Mouse (Mus musculus) hindbrain, embryonic 14.5 days (tissue): ENCODE data around the gene Vps13c. TPM values are rescaled to one million over a fixed set of nuclear protein-coding genes. Genes with fewer than 3 reads are reported as not detected.
A peak's percentile ranks its signal among the peaks of the same experiment; 100 is the strongest.

Experiments
- ATAC-seq: fragments of 200-750 bp; cut with Nextera tagmentation; 2 replicates; pipeline ENCODE4 v1.8.0; 2017; ENCODE audit warnings: moderate number of reproducible peaks, mild to moderate bottlenecking, moderate TSS enrichment, moderate library complexity; ENCODE audit not compliant: low FRiP score
- DNase-seq: peaks from one replicate; pipeline ENCODE4 v3.0.0-alpha.2; 2015; ENCODE audit warnings: low spot score
- H3K27ac ChIP-seq: fragments of 300-500 bp; sonication (generic); 2 replicates; pipeline ENCODE4 v1.5.1; 2014; ENCODE audit warnings: mild to moderate bottlenecking, moderate library complexity
- H3K27me3 ChIP-seq: fragments of 300-500 bp; sonication (generic); 2 replicates; pipeline ENCODE4 v1.6.1; 2014; ENCODE audit warnings: mild to moderate bottlenecking, low read length, mixed read lengths; ENCODE audit not compliant: control insufficient read depth, insufficient read depth
- H3K36me3 ChIP-seq: fragments of 300-500 bp; sonication (generic); replicated peaks from 2 replicates; pipeline ENCODE4 v1.6.1; 2014; ENCODE audit not compliant: control insufficient read depth, insufficient read depth
- H3K4me1 ChIP-seq: fragments of 300-500 bp; sonication (generic); replicated peaks from 2 replicates; pipeline ENCODE4 v1.6.1; 2014; ENCODE audit warnings: antibody characterized with exemption, low read length, mixed read lengths; ENCODE audit not compliant: control insufficient read depth, insufficient read depth
- H3K4me2 ChIP-seq: fragments of 300-500 bp; sonication (generic); replicated peaks from 2 replicates; pipeline ENCODE4 v1.6.1; 2014; ENCODE audit warnings: mild to moderate bottlenecking, moderate library complexity
- H3K4me3 ChIP-seq: fragments of 300-500 bp; sonication (generic); replicated peaks from 2 replicates; pipeline ENCODE4 v1.5.1; 2014; ENCODE audit warnings: mild to moderate bottlenecking, low read length
- H3K9ac ChIP-seq: fragments of 300-500 bp; sonication (generic); 2 replicates; pipeline ENCODE4 v1.6.1; 2014
- H3K9me3 ChIP-seq: fragments of 300-500 bp; sonication (generic); 2 replicates; pipeline ENCODE4 v1.6.1; 2016; ENCODE audit warnings: low read length; ENCODE audit not compliant: control insufficient read depth
- WGBS: fragments of 180-500 bp; shearing (Covaris S2); extraction: QIAGEN DNeasy Blood & Tissue Kit; methylation state at CpG from one replicate; pipeline ENCODE4 v1.1.7; 2014; 5-methylcytosine and 5-hydroxymethylcytosine counted together
- polyA plus RNA-seq: library from polyadenylated mRNA; unstranded; fragments of >200 nt; fragmentation: Nextera tagmentation; extraction: Ambion mirVana; gene quantifications from 2 replicates; pipeline ENCODE4 v1.2.1, GENCODE M21; 2014

Gene Vps13c
- 14.4 and 15.0 TPM in 2 replicates for polyA plus RNA-seq

GRCm38 (mm10) chr9:67839981-67840859 is at the start of gene Vps13c:
Gene Vps13c, plus strand, starts transcription at chr9:67840396.
- Histone ChIP-seq H3K27me3 (no peaks in the 10 kb centered on the region), H3K4me3 (peak within 1 kb of the TSS; percentile 76), H3K9me3 (no peaks in the 10 kb centered on the region), H3K9ac (peak within 1 kb of the TSS; percentile 87), H3K4me1 (peaks cover 14% of the 10 kb centered on the region), H3K27ac (peak within 1 kb of the TSS; percentile 78), H3K4me2 (peak within 1 kb of the TSS; percentile 68), H3K36me3 (no peaks in the 10 kb centered on the region)
- DNase-seq (peak; percentile 84), ATAC-seq (peak; percentile 98)
- under 1% methylated on average over 50 of the region's 53 CpGs for WGBS

GRCm38 (mm10) chr9:67792405-67792804 is 47.8 kb upstream of the Vps13c start:
- no peak overlapping the region for H3K27ac ChIP-seq
- no peak overlapping the region for H3K4me3 ChIP-seq
- no peaks in the 10 kb centered on the region for H3K9me3 ChIP-seq
- H3K9ac ChIP-seq = no peak overlapping the region
- 76% methylated on average over 5 of the region's 5 CpGs for WGBS
- ATAC-seq (no peak), DNase-seq (no peak)
- no peaks in the 10 kb centered on the region for H3K27me3 ChIP-seq
- H3K4me2 ChIP-seq = no peak overlapping the region
- H3K36me3 ChIP-seq = no peaks in the 10 kb centered on the region
- peaks cover 23% of the 10 kb centered on the region for H3K4me1 ChIP-seq

GRCm38 (mm10) chr9:67793501-67793900 is 46.7 kb upstream of the Vps13c start:
- Histone ChIP-seq H3K27ac (no peak overlapping the region), H3K27me3 (no peaks in the 10 kb centered on the region), H3K9ac (no peak overlapping the region), H3K4me2 (no peak overlapping the region), H3K4me3 (no peak overlapping the region), H3K36me3 (no peaks in the 10 kb centered on the region), H3K4me1 (peaks cover 23% of the 10 kb centered on the region), H3K9me3 (no peaks in the 10 kb centered on the region)
- DNase-seq (no peak), ATAC-seq (no peak)
- 78% methylated on average over 6 of the region's 6 CpGs for WGBS

GRCm38 (mm10) chr9:67794216-67794615 is 46.0 kb upstream of the Vps13c start:
- no peak for DNase-seq
- no peak overlapping the region for H3K9ac ChIP-seq
- H3K4me2 ChIP-seq = no peak overlapping the region
- peaks cover 27% of the 10 kb centered on the region for H3K4me1 ChIP-seq
- no peaks in the 10 kb centered on the region for H3K36me3 ChIP-seq
- ATAC-seq = no peak
- 67% methylated on average over 1 of the region's 1 CpGs for WGBS
- no peaks in the 10 kb centered on the region for H3K27me3 ChIP-seq
- H3K4me3 ChIP-seq = no peak overlapping the region
- H3K27ac ChIP-seq = 0 out of 2 replicates have a peak overlapping the region, but pooled peaks have one; percentile 81
- no peaks in the 10 kb centered on the region for H3K9me3 ChIP-seq

GRCm38 (mm10) chr9:67794668-67795067 is 45.5 kb upstream of the Vps13c start:
- no peak overlapping the region for H3K4me2 ChIP-seq
- WGBS = 82% methylated on average over 4 of the region's 4 CpGs
- H3K27me3 ChIP-seq = no peaks in the 10 kb centered on the region
- peaks cover 28% of the 10 kb centered on the region for H3K4me1 ChIP-seq
- H3K9ac ChIP-seq = 0 out of 2 replicates have a peak overlapping the region, but pooled peaks have one; percentile 33
- H3K4me3 ChIP-seq = no peak overlapping the region
- no peaks in the 10 kb centered on the region for H3K36me3 ChIP-seq
- ATAC-seq = no peak
- peak overlapping the region; percentile 81 for H3K27ac ChIP-seq
- H3K9me3 ChIP-seq = no peaks in the 10 kb centered on the region
- no peak for DNase-seq

- ATAC-seq (peak; percentile 71; the same call in 1 of the 2 replicates), DNase-seq (peak; percentile 75)
- peak overlapping the region; percentile 33; the same call in 1 of the 2 replicates for H3K9ac ChIP-seq
- H3K4me1 ChIP-seq = peaks cover 28% of the 10 kb centered on the region
- H3K27ac ChIP-seq = peak overlapping the region; percentile 81
- H3K9me3 ChIP-seq = no peaks in the 10 kb centered on the region
- 16% methylated on average over 14 of the region's 14 CpGs for WGBS
- peak overlapping the region; percentile 44 for H3K4me2 ChIP-seq
- no peaks in the 10 kb centered on the region for H3K36me3 ChIP-seq
- no peaks in the 10 kb centered on the region for H3K27me3 ChIP-seq
- H3K4me3 ChIP-seq = no peak overlapping the region
Measured at GRCm38 (mm10) chr9:67795205-67795675, 45.0 kb upstream of the Vps13c start.

- no peaks in the 10 kb centered on the region for H3K36me3 ChIP-seq
- no peaks in the 10 kb centered on the region for H3K9me3 ChIP-seq
- no peak overlapping the region for H3K4me3 ChIP-seq
- H3K9ac ChIP-seq = no peak overlapping the region
- no peaks in the 10 kb centered on the region for H3K27me3 ChIP-seq
- no peak overlapping the region for H3K4me2 ChIP-seq
- H3K27ac ChIP-seq = no peak overlapping the region
- ATAC-seq = no peak
- WGBS = 60% methylated on average over 14 of the region's 14 CpGs
- DNase-seq = no peak
- H3K4me1 ChIP-seq = peaks cover 25% of the 10 kb centered on the region
Measured at GRCm38 (mm10) chr9:67799078-67799819, 40.9 kb upstream of the Vps13c start.

GRCm38 (mm10) chr9:67802241-67802640 is 38.0 kb upstream of the Vps13c start:
- H3K9me3 ChIP-seq = no peaks in the 10 kb centered on the region
- H3K4me2 ChIP-seq = no peak overlapping the region
- H3K4me1 ChIP-seq = peaks cover 5% of the 10 kb centered on the region; the same call in 1 of the 2 replicates
- H3K9ac ChIP-seq = no peak overlapping the region
- H3K36me3 ChIP-seq = no peaks in the 10 kb centered on the region
- DNase-seq (peak; percentile 59), ATAC-seq (no peak)
- WGBS = 35% methylated on average over 6 of the region's 6 CpGs
- no peak overlapping the region for H3K27ac ChIP-seq
- no peaks in the 10 kb centered on the region for H3K27me3 ChIP-seq
- no peak overlapping the region for H3K4me3 ChIP-seq

GRCm38 (mm10) chr9:67807000-67807399 is 33.2 kb upstream of the Vps13c start:
- Histone ChIP-seq H3K9ac (no peak overlapping the region), H3K27me3 (no peaks in the 10 kb centered on the region), H3K9me3 (no peaks in the 10 kb centered on the region), H3K4me2 (no peak overlapping the region), H3K36me3 (no peaks in the 10 kb centered on the region), H3K4me3 (no peak overlapping the region), H3K4me1 (0 out of 2 replicates have a peak, but pooled peaks cover 4% of the 10 kb centered on the region), H3K27ac (no peak overlapping the region)
- 55% methylated on average over 5 of the region's 5 CpGs for WGBS
- DNase-seq = no peak
- no peak for ATAC-seq
